Comparison of ENCODE assay signal across 22 mouse cellular contexts in the genomic region with DNA sequence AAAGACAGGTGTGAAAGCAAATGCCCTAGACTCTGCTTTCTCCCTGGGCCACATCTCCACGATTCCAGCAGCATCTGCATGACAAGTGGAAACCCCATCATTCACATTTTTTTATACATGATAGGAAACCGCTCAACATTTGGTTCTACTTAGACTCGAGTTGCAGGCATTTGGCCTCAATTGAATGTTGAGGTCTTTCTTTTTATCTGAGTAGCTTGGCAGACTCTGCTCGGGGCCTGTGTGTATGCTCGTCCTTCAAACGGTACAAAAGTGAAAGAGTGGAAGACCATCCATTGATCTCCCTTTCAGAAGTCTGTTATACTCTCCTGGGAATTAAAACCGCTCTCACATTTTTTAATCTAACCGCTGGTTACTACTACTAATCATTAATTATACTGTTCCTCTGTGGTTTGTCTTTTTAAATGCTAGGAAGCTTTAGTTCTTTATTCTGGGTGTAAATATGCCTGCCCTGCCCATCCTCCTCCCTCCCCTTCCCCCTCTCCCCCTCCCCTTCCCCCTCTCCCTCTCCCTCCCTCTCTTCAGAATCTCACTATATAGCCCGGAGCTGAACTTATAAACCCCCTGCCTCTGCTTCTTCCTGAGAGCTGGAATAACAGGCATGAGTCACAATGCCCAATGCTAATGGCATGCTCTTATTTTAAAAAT.
DNase-seq lines count a peak whose midpoint lies in the region; ATAC-seq and TF ChIP-seq lines count a peak whose summit lies in the region.
"Had no signal": no experiment of that assay in that cellular context is flagged by ENCODE, and none has a peak within 500 bp of the region (broad histone marks: within the 10 kb centered on the region; RNA-seq: fewer than 3 reads in every experiment).

No protein-coding gene starts in this region.

- H3K4me3 ChIP-seq in midbrain, embryonic 13.5 days (replicated peaks): no peak overlapping the region
- H3K4me3 ChIP-seq in midbrain, embryonic 11.5 days (ENCODE audit: low read depth, low read length): no peak overlapping the region
- H3K4me3 ChIP-seq in embryonic facial prominence, embryonic 14.5 days (ENCODE audit: low read depth, low read length): no peak overlapping the region
- H3K4me3 ChIP-seq in midbrain, postnatal 0 days (ENCODE audit: low read depth, low read length): no peak overlapping the region
- H3K4me3 ChIP-seq: erythroblast, embryonic 14.5 days; forebrain, embryonic 15.5 days; hindbrain, embryonic 15.5 days had no signal

- TF ChIP-seq CTCF in midbrain, postnatal 0 days (IDR thresholded peaks at IDR 0.05): no peak

- no peaks in the 10 kb centered on the region for H3K9me3 ChIP-seq in midbrain, embryonic 13.5 days
- H3K9me3 ChIP-seq in midbrain, embryonic 11.5 days (ENCODE audit: control insufficient read depth, low read length): no peaks in the 10 kb centered on the region
- H3K9me3 ChIP-seq in embryonic facial prominence, embryonic 14.5 days (ENCODE audit: control insufficient read depth, low read length): no peaks in the 10 kb centered on the region
- H3K9me3 ChIP-seq in midbrain, postnatal 0 days (ENCODE audit: low read length): no peaks in the 10 kb centered on the region
- H3K9me3 ChIP-seq: forebrain, embryonic 15.5 days; hindbrain, embryonic 15.5 days had no signal

- peak overlapping the region; percentile 36 for H3K27ac ChIP-seq in midbrain, embryonic 13.5 days
- no peak overlapping the region for H3K27ac ChIP-seq in midbrain, embryonic 11.5 days (ENCODE audit: low read depth, low read length)
- no peak overlapping the region for H3K27ac ChIP-seq in embryonic facial prominence, embryonic 14.5 days (replicated peaks; ENCODE audit: low read depth, low read length)
- H3K27ac ChIP-seq in midbrain, postnatal 0 days (ENCODE audit: low read depth, low read length): peak overlapping the region; percentile 12; the same call in 1 of the 2 replicates
- H3K27ac ChIP-seq: forebrain, embryonic 15.5 days; hindbrain, embryonic 15.5 days; kidney, postnatal 0 days had no signal

- no peak overlapping the region for H3K9ac ChIP-seq in midbrain, embryonic 13.5 days (replicated peaks)
- H3K9ac ChIP-seq in midbrain, embryonic 11.5 days (ENCODE audit: low read length): no peak overlapping the region
- no peak overlapping the region for H3K9ac ChIP-seq in embryonic facial prominence, embryonic 14.5 days (ENCODE audit: low read depth, low read length)
- no peak overlapping the region for H3K9ac ChIP-seq in midbrain, postnatal 0 days (replicated peaks; ENCODE audit: low read length, poor library complexity, severe bottlenecking)
- H3K9ac ChIP-seq: forebrain, embryonic 15.5 days; hindbrain, embryonic 15.5 days; liver, postnatal 0 days had no signal

- ATAC-seq in midbrain, embryonic 13.5 days: peak; percentile 74; the same call in 1 of the 2 replicates
- ATAC-seq in midbrain, embryonic 11.5 days (ENCODE audit: low FRiP score): no peak
- peak; percentile 55; the same call in 1 of the 2 replicates for ATAC-seq in embryonic facial prominence, embryonic 14.5 days (ENCODE audit: low read depth)
- ATAC-seq in midbrain, postnatal 0 days (ENCODE audit: low FRiP score): no peak
- no peak for ATAC-seq in activated CD4-positive, CD25-positive, alpha-beta regulatory T cell, adult 4 months
- ATAC-seq: intestine, embryonic 16.5 days; liver, postnatal 0 days had no signal

- no peak overlapping the region for H3K4me2 ChIP-seq in midbrain, embryonic 13.5 days (replicated peaks)
- no peak overlapping the region for H3K4me2 ChIP-seq in midbrain, embryonic 11.5 days
- H3K4me2 ChIP-seq in embryonic facial prominence, embryonic 14.5 days (ENCODE audit: low read depth, low read length): 0 out of 2 replicates have a peak overlapping the region, but pooled peaks have one; percentile 6
- no peak overlapping the region for H3K4me2 ChIP-seq in midbrain, postnatal 0 days (ENCODE audit: low read depth, low read length, poor library complexity, severe bottlenecking)
- H3K4me2 ChIP-seq: forebrain, embryonic 15.5 days; heart, embryonic 11.5 days; hindbrain, embryonic 15.5 days had no signal

- no peaks in the 10 kb centered on the region for H3K27me3 ChIP-seq in midbrain, embryonic 13.5 days
- no peaks in the 10 kb centered on the region for H3K27me3 ChIP-seq in midbrain, embryonic 11.5 days (ENCODE audit: control insufficient read depth, insufficient read depth, low read length)
- H3K27me3 ChIP-seq in embryonic facial prominence, embryonic 14.5 days (replicated peaks; ENCODE audit: control insufficient read depth, insufficient read depth, low read length): no peaks in the 10 kb centered on the region
- no peaks in the 10 kb centered on the region for H3K27me3 ChIP-seq in midbrain, postnatal 0 days (ENCODE audit: insufficient read depth, low read length)
- H3K27me3 ChIP-seq: forebrain, embryonic 15.5 days; hindbrain, embryonic 15.5 days had no signal

- 46% methylated on average over 9 of the region's 9 CpGs for WGBS in midbrain, embryonic 13.5 days
- WGBS in midbrain, embryonic 11.5 days: 67% methylated on average over 9 of the region's 9 CpGs
- WGBS in embryonic facial prominence, embryonic 14.5 days: 30% methylated on average over 9 of the region's 9 CpGs
- WGBS in midbrain, postnatal 0 days: 30% methylated on average over 9 of the region's 9 CpGs

- peaks cover 28% of the 10 kb centered on the region for H3K4me1 ChIP-seq in midbrain, embryonic 13.5 days (replicated peaks)
- no peaks in the 10 kb centered on the region for H3K4me1 ChIP-seq in midbrain, embryonic 11.5 days (ENCODE audit: control insufficient read depth, insufficient read depth, low read length)
- H3K4me1 ChIP-seq in embryonic facial prominence, embryonic 14.5 days (ENCODE audit: control insufficient read depth, insufficient read depth, low read length): peaks cover 6% of the 10 kb centered on the region
- H3K4me1 ChIP-seq in midbrain, postnatal 0 days (ENCODE audit: insufficient read depth, low read length): no peaks in the 10 kb centered on the region

- DNase-seq in embryo, embryonic 11 days: peak; percentile 40
- no peak for DNase-seq in embryo, embryonic 10 days (ENCODE audit: low spot score)
- DNase-seq in midbrain, embryonic 11.5 days (ENCODE audit: low spot score, missing footprints): no peak
- DNase-seq in embryonic facial prominence, embryonic 14.5 days (ENCODE audit: low spot score): peak; percentile 88
- DNase-seq in midbrain, postnatal 0 days (ENCODE audit: low spot score): no peak
- no peak for DNase-seq in ovary, postnatal 10 days (ENCODE audit: low spot score)
- DNase-seq: adrenal gland, adult 2 months; cerebellum, adult 9-10 months; heart, postnatal 10 days; liver, postnatal 0 days; lung, postnatal 10 days; right cerebral cortex, postnatal 25 days; thymus, postnatal 36 days had no signal

- H3K36me3 ChIP-seq in midbrain, embryonic 13.5 days: no peaks in the 10 kb centered on the region
- H3K36me3 ChIP-seq in midbrain, embryonic 11.5 days (ENCODE audit: control insufficient read depth, insufficient read depth, low read length): no peaks in the 10 kb centered on the region
- no peaks in the 10 kb centered on the region for H3K36me3 ChIP-seq in embryonic facial prominence, embryonic 14.5 days (ENCODE audit: control insufficient read depth, insufficient read depth, low read length)
- H3K36me3 ChIP-seq in midbrain, postnatal 0 days (ENCODE audit: insufficient read depth, low read length): no peaks in the 10 kb centered on the region
- H3K36me3 ChIP-seq: forebrain, embryonic 15.5 days; G1E; hindbrain, embryonic 15.5 days had no signal

Comparison
In these comparisons a context has a peak if more than half of its experiments do, and no peak if none do; other contexts are left out.
1. DNase-seq: peak in embryo, embryonic 11 days (single experiment) and embryonic facial prominence, embryonic 14.5 days (single experiment); none in embryo, embryonic 10 days (single experiment), midbrain, embryonic 11.5 days (single experiment), midbrain, postnatal 0 days (single experiment) and ovary, postnatal 10 days (single experiment).
2. ATAC-seq: peak in midbrain, embryonic 13.5 days (single experiment) and embryonic facial prominence, embryonic 14.5 days (single experiment); none in midbrain, embryonic 11.5 days (single experiment), midbrain, postnatal 0 days (single experiment) and activated CD4-positive, CD25-positive, alpha-beta regulatory T cell, adult 4 months (single experiment).
3. H3K27ac ChIP-seq: peak in midbrain, embryonic 13.5 days (single experiment) and midbrain, postnatal 0 days (single experiment); none in midbrain, embryonic 11.5 days (single experiment) and embryonic facial prominence, embryonic 14.5 days (single experiment).